Mouse (Mus musculus): ENCODE measurements at regions not wholly inside any gene's neighbourhood (a gene's known extent, or its start where the extent isn't known, plus 50 kb on each side); places are given as distances from the start of the nearest gene placed in this dataset.

DNA sequence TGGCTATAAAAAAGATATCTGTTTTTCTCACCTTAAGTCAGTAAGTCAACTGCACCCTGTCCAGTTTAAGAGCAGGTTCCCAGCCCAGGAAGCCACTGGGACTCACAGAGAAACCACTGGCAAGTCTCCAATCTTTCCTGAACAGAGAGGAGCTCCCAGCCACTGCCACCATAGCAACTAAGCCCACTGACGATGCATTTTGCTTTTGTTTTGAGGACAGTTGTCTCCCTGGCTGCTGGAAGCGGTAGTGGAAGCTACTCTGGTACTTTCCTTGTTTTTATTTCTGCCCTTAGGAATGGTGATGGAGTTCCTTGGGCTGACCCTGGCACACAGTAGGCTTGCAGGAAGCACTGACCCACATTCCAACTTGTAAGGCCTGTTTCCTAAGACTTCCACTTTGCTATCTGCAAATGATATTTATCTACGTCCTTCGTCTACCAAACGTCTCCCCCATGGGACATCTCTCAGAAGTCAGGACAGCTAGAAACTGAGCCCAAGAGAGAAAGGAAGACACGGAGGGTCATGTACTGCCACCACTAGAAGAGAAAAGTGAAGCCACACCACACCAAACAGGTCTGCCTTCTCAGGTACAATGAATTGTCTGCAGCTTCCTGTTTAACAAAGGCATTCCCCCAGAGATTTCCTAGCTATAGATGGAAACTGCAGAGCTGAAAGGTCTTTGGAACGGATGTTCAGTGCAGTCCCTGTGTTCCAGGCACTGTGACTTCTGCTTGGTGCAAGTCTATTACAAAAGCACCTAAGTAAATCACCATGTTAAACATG, 125.7 kb upstream of the Fmo9 start:
- no peak for DNase-seq (ENCODE audit: low spot score)

DNA sequence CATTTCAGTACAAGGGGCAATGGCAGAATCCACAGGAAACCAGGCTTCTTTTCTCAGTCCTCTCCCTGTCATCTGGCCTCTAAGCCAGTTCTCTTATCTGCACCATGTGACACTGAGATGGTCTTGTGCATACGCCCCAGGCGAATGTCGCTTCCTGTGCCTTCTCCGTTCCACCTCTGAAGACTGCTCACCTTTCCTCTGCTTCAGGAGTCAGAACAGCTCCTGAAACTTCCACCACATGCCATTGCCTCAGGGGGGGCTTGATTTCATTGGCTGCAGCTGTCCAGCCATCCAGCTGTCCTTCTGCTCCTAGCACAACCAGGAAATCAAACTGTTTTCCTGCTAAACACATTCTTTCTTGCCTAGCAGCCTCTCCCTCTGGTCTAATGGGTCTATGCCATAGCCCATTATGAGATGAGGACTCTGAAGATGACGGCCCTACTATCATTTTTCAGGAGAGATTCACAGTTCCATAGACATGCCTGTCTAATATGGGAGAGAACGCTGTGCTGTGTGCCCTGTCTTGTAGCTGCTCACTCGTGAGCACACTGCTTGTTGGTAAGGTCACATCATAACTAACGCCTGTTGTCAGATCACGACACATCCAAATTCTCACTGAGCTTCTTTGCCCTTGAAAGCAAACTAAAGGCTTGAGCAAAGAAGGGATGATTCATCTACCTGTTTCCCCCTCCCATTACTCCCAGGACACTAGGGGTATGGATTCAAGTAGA, 129.9 kb upstream of the Fmo9 start:
- DNase-seq (ENCODE audit: low spot score): no peak

DNA sequence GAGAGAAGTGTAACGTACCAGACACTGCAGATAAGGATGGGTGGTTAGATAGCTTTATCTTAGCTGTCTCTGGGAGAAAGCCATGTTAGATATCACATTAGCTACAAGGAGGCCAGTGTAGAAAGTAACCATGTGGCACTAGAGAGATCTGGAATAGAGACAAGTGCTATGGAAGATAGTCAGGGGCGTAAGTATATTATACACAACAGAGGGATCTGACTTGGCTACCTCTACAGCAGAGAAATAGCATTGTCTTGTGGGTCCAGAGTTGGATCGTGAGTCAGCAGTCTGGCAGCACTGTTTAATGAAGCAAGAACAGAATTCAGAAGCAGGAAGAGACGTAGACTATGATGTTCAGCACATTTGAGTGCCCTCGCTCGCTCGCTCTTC, 130.4 kb upstream of the Fmo9 start:
- no peak for DNase-seq (ENCODE audit: low spot score)

DNA sequence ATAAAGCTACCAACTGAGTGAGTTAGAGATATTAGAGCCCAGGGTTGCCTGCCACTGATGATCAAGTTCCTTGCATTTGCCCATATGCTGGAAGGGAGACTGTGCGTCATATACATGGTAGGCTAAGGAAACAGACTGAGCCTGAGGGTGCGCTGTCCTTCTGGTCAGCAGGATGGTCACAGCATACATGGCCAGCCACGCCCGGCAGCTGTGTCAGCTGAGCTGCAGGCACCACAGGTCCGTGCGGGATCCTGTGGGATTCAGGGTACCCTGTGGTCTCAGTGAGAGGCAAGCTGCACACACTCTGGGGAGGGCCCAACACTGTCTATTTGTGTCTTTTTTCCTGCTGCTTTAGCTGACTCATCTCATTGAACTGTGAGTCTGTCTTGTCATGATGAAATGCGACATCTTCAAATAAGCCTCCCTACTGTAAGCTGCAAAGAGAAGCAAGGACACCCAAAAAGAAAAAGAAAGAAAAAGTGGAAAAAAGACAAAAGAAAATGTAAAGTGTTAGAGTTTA, 131.3 kb upstream of the Fmo9 start:
- DNase-seq (ENCODE audit: low spot score): no peak

DNA sequence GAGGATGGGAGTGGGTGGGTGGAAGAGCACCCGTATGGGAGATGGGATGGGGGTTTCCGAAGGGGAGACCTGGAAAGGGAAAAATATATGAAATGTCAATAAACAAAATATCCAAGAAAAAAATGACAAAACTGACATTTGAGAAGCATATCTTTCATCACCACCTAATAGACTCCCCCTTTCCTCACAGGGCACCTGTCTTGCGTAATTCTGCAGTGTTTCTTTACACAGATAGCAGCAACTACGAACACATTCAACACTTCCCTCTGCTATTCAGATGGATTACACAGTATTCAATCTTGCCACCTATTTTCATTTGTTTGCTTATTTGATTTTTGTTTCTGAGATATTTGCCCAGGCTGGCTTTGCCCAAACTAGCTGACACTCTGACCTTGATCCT, 136.3 kb upstream of the Fmo9 start:
- no peak for DNase-seq (ENCODE audit: low spot score)

DNA sequence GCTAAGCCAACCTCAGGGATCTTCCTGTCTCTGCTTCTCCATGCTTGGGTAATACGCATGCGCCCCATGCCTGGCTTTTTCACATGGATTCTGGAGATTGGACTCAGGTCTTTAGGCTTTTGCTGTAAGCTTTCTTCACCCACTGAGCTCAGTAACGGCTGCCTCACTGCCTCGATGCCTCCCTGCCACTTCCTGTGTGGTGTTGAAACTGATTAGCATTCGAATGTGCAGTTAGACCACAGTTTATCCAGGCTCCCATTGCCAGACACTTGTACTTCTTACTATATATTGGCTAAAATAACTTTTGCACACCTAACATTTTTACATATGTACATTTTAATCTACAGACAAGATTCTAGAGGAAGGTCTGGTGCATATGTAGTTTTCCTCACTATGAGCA, 137.0 kb upstream of the Fmo9 start:
- no peak for DNase-seq (ENCODE audit: low spot score)

DNA sequence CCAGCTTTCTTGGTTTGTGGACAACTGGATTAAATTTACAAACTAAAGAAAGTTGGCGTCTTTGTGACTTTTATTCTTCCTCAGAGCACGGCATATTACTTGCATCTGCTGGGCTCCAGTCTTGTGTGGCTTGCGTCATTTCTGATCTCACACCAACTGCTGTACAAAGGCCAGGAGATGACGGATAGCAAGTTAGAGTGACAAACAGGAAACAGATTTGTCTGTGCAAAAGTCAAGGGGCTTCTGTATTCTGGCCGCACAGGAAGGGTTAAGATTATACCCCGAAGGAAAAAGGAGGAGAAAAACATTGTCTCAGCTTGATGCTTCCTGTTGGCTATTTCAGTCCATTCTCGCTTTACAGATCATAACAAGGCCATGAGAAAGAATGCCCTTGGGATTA, 137.8 kb upstream of the Fmo9 start:
- no peak for DNase-seq (ENCODE audit: low spot score)

DNA sequence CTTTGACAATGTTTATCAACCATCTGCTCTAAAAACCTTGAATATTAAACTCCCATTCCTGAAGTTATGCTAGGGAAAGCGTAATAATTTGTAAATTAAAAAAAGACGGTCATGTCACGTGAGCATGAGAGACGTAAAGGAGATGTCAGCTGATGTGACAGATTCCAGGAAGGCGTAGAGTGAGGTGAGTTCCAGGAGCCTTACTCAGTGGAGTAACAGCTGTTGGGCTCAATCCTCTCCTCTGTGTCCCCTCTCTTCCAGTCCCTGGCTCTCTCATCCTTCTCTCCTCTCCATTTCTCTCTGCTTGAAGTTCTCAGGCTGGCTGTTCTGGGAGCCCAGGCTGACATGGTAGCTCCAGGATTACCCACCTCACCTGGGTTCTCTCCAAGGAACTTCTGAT, 138.4 kb upstream of the Fmo9 start:
- DNase-seq (ENCODE audit: low spot score): no peak

DNA sequence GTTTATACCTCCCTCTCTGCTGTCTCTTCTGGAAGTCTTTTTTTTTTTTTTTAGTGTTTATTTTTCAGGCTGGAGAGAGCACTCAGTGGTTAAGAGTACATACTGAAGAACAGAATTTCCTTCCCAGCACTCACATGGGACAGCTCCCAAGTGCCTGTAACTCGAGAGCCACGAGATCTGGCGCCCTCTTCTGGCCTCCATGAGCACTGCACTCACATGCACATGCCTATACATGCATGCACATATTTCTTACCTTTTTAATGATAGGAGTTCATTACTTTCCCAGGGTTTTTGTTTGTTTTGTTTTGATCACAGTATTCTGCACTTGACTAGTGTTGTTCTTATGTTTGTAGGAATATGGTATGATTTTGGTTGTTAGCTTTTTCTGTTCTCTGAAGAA, 139.5 kb upstream of the Fmo9 start:
- DNase-seq (ENCODE audit: low spot score): no peak

DNA sequence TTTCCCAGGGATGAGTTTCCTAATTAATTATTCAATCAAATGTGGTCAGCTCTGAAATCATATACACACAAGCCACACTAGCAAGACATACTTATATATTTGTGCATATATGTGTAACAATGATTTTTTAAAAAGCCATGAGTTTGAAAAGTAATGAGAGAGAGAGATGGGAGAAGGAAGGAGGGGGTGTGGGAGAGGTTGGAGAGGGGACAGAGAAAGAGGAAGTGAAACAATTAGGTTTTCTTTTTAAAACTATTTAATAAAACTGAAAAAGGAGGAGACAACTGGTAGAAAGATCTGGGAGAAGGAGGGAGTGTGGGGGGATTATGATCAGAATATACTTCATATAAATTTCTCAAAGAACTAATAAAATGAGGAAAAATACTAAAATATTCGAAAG, 155.7 kb upstream of the Fmo9 start:
- DNase-seq (ENCODE audit: low spot score): no peak

DNA sequence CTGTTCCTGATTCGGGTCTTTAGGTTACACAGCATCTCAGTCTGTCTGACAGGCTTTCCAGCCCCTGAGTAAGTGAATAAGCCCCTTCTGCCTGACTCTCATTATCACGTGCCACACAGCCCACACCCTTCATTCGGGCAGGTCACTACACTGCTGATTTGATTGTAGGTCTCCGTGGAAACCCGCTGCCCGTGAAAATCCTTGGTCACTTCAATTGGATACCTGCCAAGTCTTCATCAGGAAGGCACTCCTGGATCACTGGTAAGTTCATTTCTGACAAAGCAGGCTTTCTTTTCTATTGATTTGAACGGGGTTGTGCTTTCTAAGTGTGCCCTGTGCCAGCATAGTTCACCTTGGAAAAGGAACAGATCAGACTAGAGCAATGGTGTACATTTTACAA, 158.2 kb upstream of the Fmo9 start:
- no peak for DNase-seq (ENCODE audit: low spot score)

DNA sequence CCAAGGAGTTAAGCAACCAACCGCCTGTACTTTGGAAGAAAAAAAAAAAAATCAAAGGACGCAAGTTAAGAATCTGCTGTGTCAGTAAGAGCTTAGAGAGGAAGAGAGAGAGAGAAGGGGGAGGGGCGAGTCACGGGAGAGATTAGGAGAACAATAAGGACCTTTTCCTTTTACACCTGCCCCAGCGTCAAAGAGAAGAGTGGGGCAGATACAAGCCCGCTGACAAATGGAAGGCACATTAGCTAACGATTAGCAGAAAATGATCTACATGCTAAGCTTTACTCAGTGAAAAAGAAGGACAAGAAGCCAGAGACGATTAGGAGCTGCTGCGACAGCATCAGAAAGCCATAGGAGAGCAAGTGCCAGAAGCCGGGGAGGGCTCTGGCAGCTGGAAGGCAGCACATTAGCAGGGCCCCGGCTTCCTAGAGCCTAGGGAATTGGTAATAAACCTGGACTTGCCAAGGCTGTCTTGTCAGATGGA, 157.8 kb upstream of the Fam78b start:
- no peak for DNase-seq (ENCODE audit: low spot score)

DNA sequence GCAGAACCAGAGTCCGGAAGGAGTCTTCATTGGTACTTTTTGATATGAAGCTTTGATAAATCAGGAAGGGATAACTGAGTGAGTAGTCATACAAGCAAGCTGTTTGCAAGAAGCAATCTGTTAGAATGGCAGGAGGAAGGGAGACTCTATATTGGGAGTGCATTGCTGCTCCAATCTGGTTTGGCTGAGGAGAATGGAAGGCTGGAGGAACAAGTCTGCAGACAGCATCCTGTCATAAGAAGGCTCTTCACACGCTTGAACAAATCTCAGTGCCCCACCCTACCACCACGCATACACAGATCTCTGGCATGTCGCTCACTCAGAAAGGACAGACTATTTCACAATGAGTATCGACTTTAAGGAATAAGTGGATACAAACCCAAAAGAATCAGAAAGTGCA, 154.7 kb upstream of the Fam78b start:
- no peak for DNase-seq (ENCODE audit: low spot score)

DNA sequence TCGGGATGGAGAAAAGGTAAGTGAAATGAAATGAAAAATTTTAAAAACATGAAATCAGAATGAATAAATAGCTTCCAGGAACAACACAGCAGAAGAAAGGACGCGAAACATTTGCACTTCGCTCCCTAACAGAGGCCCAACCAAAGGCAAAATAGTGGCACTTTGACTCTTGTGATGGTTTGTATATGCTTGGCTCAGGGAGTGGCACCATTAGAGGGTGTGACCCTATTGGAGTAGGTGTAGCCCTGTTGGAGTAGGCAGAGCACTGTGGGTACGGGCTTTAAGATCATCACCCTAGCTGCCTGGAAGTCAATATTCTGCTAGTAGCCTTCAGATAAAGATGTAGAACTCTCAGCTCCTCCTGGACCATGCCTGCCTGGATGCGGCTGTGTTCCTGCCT, 154.0 kb upstream of the Fam78b start:
- DNase-seq (ENCODE audit: low spot score): no peak

DNA sequence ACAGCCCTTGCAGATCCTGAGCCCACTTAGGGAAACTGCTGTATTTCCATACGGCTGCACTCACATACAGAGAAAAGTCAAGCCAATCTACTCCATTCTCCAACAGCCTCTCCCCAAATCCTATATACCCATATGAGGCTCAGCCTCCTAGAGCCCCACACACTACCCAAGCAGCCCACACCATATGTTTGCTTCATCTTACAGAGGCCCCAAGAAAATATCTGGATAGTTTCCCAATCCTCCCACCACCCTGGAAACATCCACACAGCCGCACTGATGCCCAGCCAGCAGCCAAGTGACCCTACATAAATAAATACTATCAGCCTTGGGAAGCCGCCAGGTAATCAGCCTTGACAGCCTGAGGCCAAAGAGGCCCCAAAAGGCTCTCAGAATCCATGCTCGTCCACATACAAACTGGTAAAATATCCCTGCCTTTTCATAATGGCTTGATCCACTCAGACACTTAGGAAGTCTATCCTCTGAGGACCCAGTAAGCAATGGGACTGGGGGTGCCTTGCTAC, 153.1 kb upstream of the Fam78b start:
- DNase-seq (ENCODE audit: low spot score): no peak

DNA sequence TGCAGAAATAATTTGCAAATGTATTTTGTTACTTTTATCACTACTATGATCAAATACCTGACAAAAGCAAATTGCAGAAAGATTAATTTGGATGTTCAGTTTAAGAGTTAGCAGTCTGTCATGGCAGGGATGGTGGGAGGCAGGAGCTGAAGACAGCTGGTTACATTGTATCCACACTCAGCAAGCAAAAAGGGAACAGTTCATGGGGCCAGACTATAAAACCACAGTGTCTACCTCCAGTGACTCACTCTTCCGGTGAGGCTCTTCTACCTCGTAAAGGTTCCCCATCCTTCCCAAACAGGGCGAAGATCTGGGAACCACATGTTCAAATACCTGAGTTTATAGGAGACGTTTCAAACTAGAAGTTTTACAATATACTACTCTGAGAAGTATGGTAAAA, 145.2 kb upstream of the Fam78b start:
- DNase-seq (ENCODE audit: low spot score): peak; percentile 13

DNA sequence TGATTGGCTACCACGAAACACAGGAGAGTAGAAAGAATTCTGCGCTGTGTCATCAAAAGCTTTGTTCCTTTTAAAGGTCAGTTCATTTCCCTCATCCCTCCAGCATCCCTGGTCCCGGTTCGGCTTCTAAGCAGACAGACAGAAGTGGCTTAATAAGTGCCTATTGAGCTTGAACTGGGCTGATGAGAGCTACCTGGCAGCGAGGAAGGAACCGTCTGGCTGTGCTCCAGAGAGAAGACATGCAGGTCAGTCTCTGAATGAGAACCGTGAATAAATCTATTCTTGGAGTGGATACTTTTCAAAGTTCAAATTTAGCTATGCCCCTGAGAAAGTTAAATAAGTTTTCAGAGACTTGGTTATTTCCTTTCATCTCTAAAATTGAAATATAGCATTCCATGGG, 135.0 kb upstream of the Fam78b start:
- no peak for DNase-seq (ENCODE audit: low spot score)

DNA sequence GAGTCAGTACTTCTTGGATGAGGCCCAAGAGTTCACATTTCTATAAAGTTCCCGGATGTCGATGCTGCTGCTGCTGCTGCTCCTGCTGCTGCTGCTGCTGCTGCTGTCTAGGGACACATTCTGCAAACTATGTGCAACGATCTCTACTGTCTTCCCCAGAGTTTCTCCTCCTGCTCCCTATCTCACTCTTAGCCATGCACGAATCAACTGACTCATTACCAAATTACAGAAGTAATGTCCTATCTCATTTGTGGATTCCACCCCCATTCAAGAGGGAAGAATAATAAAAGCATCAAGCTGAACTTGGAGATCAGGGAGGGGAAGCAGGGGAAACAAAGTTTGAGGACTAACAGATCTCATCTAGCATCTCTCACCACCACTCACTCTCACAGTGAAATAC, 130.0 kb upstream of the Fam78b start:
- DNase-seq (ENCODE audit: low spot score): no peak

DNA sequence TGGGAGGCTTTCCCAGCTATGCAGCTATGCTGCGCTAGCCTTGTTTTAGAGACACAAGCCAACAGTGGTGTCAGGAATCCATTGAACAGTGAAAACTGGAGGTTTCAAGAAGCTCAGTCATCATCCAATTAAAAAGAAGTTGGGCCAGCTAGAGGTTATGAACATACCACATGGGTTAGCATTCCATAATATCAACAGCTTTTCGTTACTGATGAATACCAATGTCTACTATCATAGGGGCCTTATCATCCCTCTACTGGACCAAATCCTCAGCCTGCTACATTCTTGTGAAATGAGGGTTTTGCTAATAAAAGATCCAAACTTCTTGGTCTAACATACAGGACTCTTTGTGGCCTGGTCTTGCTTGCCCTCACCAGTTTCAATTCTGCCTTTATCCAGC, 124.8 kb upstream of the Fam78b start:
- no peak for DNase-seq (ENCODE audit: low spot score)

DNA sequence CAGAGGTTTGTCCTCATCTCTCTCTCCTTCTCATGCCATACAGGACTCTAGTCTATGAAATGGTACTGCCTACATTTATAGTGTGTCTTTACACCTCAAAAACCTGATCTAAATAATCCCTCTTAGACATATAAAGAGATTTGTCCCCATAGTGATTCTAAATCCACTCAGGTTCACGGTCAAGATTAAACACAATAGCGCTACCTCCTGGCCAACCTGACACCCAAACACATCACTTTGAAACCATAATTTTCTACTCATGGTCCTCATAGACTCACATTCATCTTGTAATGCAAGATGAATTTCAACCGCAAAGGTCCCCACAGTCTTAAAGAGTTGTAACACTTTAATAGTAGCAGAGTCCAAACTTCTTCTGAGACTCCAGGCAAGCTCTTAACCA, 118.0 kb upstream of the Fam78b start:
- no peak for DNase-seq (ENCODE audit: low spot score)

DNA sequence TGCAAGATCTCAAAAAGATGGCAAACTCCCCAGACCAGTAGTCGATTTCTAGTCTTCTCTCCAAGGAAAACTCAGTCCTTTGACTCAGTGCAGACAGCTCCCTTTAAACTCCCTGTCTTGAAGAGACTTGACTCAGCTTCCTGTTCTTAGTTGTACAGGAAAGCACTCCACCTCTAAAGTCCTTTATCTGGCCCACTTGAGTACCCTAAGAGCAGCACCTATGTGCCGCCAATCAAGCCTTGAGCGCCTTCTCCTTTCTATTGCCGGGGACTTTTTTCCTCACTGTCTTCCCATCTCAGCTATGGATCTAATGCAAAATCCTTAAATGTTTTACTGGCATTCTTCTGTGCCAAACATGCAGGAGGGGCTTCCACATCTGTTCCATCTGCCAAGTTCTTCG, 105.3 kb upstream of the Fam78b start:
- DNase-seq (ENCODE audit: low spot score): no peak

DNA sequence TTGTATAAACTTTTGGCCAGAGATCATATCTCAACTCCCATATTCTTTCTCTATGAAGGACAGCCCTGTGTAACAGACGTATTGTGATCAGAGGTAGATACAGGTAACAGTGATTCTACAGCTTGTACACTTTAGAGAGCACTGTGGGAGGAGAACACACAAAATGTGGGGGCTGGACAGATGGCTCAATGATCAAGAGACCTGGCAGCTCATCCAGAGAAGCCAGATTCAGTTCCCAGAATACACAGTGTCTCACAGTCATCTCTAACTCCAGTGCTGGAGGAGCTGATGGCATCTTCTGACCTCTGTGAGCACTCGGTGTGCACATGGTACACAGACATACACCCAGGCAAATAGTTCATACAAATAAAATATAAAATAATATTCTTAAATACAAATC, 102.5 kb upstream of the Fam78b start:
- no peak for DNase-seq (ENCODE audit: low spot score)

DNA sequence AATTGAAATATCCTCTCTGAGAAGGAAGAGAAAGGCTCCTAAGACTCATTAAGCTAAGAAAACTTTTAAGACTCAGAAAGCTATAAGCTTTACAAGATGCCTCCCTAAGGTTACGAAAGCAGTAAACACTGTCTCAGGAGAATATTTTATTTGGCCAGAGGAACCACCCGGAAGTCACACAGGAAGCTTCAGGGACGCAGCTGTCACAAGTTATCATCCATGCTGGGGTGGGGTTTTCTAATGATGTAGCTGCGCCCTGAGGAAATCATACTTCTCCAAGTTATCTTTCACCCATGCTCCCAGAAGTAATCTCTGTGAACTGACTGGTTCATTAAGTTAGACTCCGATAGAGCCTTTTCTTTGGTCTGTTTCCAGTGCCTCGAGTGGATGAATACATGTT, 102.0 kb upstream of the Fam78b start:
- no peak for DNase-seq (ENCODE audit: low spot score)
